Comparison of ENCODE assay signal across 16 mouse cellular contexts in the genomic region with DNA sequence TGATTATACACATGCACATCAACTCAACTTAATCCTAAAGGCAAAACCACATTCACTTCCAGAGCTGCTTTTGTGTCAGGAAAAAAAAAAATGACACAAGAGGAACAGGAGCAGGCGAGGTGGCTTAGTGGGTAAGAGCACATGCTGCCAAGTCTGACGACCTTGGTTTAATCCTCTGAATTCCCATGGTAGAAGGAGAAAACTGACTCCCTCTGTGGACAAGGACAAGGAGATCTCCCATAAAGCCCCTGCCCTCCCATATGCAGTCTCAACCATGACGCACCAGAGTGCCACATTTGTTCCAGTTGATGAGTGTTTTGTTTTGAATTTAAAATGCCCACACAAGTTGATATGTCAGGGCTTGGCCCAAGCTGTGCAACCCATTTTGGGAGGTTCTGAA. TPM values are rescaled to one million over a fixed set of nuclear protein-coding genes. Genes with fewer than 3 reads are reported as not detected.
"Had no signal": no experiment of that assay in that cellular context is flagged by ENCODE, and none has a peak within 500 bp of the region (broad histone marks: within the 10 kb centered on the region; RNA-seq: fewer than 3 reads in every experiment).

No protein-coding gene starts in this region.

- H3K4me1 ChIP-seq: kidney, embryonic 15.5 days had no signal

- H3K27me3 ChIP-seq: kidney, embryonic 15.5 days; liver, embryonic 13.5 days; stomach, embryonic 15.5 days had no signal

- H3K4me3 ChIP-seq: kidney, embryonic 15.5 days; left cerebral cortex, adult 2 months; liver, embryonic 13.5 days; stomach, embryonic 15.5 days had no signal

- DNase-seq: kidney, postnatal 10 days; kidney, postnatal 36 days; layer of hippocampus, postnatal 36 days; liver, embryonic 13.5 days; lung, adult 2 months; lung, postnatal 14 days; lung, postnatal 4 days; midbrain, embryonic 14.5 days; right cerebral cortex, postnatal 25 days; spleen, adult 18-20 months; thymus, postnatal 36 days had no signal

- H3K9ac ChIP-seq: kidney, embryonic 15.5 days; liver, embryonic 13.5 days; stomach, embryonic 15.5 days had no signal

- H3K27ac ChIP-seq: kidney, embryonic 15.5 days; left cerebral cortex, adult 2 months; liver, embryonic 13.5 days; stomach, embryonic 15.5 days had no signal

- H3K9me3 ChIP-seq: kidney, embryonic 15.5 days; liver, embryonic 13.5 days; stomach, embryonic 15.5 days had no signal

- H3K36me3 ChIP-seq: kidney, embryonic 15.5 days; liver, embryonic 13.5 days; stomach, embryonic 15.5 days had no signal

- H3K4me2 ChIP-seq: kidney, embryonic 15.5 days; liver, embryonic 13.5 days; midbrain, embryonic 11.5 days; stomach, embryonic 15.5 days had no signal

RNA-seq across cellular contexts. Expression of gene Csf1, which starts 51.1 kb away (rescaled TPM):
- total RNA-seq: megakaryocyte-erythroid progenitor cell, adult 5-6 weeks had no signal
